Mouse (Mus musculus): ENCODE measurements at regions not wholly inside any gene's neighbourhood (a gene's known extent, or its start where the extent isn't known, plus 50 kb on each side); places are given as distances from the start of the nearest gene placed in this dataset.

DNA sequence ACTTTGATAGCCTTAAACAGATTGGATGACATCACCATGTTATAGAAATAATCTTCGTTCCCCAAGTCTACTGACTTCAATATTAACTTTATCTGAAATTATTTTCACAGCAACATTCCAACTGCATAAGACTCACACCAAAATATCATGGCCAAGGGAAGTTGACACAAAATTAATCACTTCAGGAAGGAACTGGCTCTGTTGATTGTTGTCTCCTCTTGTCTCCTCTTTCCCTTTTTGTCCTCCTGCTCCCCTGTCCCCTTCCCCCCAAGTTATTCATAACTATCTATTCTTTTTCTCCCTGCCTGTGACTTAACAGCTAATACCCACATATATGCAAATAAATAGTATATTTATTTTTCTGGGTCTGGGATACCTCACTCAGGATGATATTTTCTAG lies 67.6 kb upstream of the Arsj start:
- DNase-seq = no peak

- DNase-seq = no peak
These were observed 64.2 kb upstream of the Arsj start for GRCm38 (mm10) chr3:126299257-126299656.

GRCm38 (mm10) chr3:126308303-126308702 lies 55.2 kb upstream of the Arsj start:
- no peak for DNase-seq

Measured in cerebellum, adult 11 months (tissue).